Mouse (Mus musculus) ovary, postnatal 36 days (tissue): ENCODE data around the gene Tcf7l1.
"Not testable (repeated sequence)": the region's sequence is repeated elsewhere in the genome, so short reads cannot be mapped to it uniquely, and the experiment has no call there.

Experiments
- DNase-seq: peaks from one replicate; pipeline ENCODE4 v3.0.0; 2022; ENCODE audit warnings: low spot score, mixed read lengths

Gene Tcf7l1

GRCm38 (mm10) chr6:72788892-72789699, at the start of gene Tcf7l1:
TSS of gene Tcf7l1 (minus strand) at chr6:72789254.
- DNase-seq = peak; percentile 94

- no peak for DNase-seq
Observed at GRCm38 (mm10) chr6:72837756-72838155, 48.7 kb upstream of the Tcf7l1 start.

- DNase-seq = no peak
Observed at GRCm38 (mm10) chr6:72834518-72834917, 45.5 kb upstream of the Tcf7l1 start.

GRCm38 (mm10) chr6:72831858-72832257, 42.8 kb upstream of the Tcf7l1 start:
- no peak for DNase-seq

- peak; percentile 52 for DNase-seq
Observed at GRCm38 (mm10) chr6:72831276-72831675, 42.2 kb upstream of the Tcf7l1 start.

- DNase-seq = no peak
Observed at GRCm38 (mm10) chr6:72828857-72829256, 39.8 kb upstream of the Tcf7l1 start.

GRCm38 (mm10) chr6:72828037-72828436, 39.0 kb upstream of the Tcf7l1 start:
- DNase-seq = not testable (repeated sequence)

GRCm38 (mm10) chr6:72825762-72826161, 36.7 kb upstream of the Tcf7l1 start:
- no peak for DNase-seq

- DNase-seq = no peak
Observed at GRCm38 (mm10) chr6:72824971-72825737, 36.1 kb upstream of the Tcf7l1 start.

GRCm38 (mm10) chr6:72813456-72813855, 24.4 kb upstream of the Tcf7l1 start:
- peak; percentile 18 for DNase-seq

- no peak for DNase-seq
Observed at GRCm38 (mm10) chr6:72810248-72810647, 21.2 kb upstream of the Tcf7l1 start.

GRCm38 (mm10) chr6:72809522-72810149, 20.6 kb upstream of the Tcf7l1 start:
- no peak for DNase-seq

GRCm38 (mm10) chr6:72808342-72808741, 19.3 kb upstream of the Tcf7l1 start:
- no peak for DNase-seq

GRCm38 (mm10) chr6:72803669-72804068, 14.6 kb upstream of the Tcf7l1 start:
- DNase-seq = no peak

- DNase-seq = no peak
Observed at GRCm38 (mm10) chr6:72802119-72802518, 13.1 kb upstream of the Tcf7l1 start.

- DNase-seq = no peak
Observed at GRCm38 (mm10) chr6:72800641-72801040, 11.6 kb upstream of the Tcf7l1 start.

- no peak for DNase-seq
Observed at GRCm38 (mm10) chr6:72797763-72798162, 8.7 kb upstream of the Tcf7l1 start.

GRCm38 (mm10) chr6:72795444-72795843, 6.4 kb upstream of the Tcf7l1 start:
- DNase-seq = no peak

- no peak for DNase-seq
Observed at GRCm38 (mm10) chr6:72794870-72795269, 5.8 kb upstream of the Tcf7l1 start.

GRCm38 (mm10) chr6:72792641-72793040, 3.6 kb upstream of the Tcf7l1 start:
- DNase-seq = no peak

GRCm38 (mm10) chr6:72787948-72788891, 834 bp downstream of the Tcf7l1 start:
- DNase-seq = peak; percentile 68
